Mouse (Mus musculus): Measurements from ENCODE around the gene Twnk. TPM values are rescaled to one million over a fixed set of nuclear protein-coding genes. Genes with fewer than 3 reads are reported as not detected.

Twnk gene
- polyA plus RNA-seq, 1 experiment from 2014 or later = 7.9 TPM

DNA sequence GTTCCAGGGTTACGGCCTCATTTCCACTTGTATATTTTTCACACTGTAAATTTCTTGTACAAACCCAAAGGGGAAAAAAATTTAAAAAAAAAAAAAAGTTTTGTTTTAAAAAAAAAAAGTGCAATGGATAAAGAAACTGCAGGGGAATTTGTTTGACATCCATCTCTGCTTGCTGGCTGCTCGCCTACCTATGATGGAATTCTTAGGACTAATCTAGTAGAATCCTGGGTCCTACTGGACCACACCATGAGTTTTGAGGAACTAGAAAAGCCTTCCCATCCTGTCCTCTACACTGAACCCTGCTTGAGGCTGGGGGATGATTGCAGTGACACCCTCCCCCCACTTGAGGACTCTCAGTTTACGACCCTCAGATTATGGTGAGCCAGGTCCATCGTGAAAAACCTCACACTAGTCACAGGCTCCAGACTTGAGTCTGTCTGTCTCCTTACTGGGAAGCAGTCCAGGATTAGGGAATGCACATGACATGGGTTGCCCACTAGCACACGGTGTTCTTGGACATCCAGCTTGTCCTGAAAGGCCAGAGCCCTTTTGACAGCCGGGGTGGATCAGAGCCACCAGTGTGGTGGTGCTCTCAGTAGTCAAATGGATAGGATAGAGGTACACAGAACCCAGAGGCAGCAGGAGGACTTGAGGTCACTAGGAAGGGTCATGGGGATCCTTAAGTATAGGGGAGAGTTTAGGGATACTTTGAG is 21.7 kb downstream of the Twnk start:
- ATAC-seq (ENCODE audit: low FRiP score, low TSS enrichment) = no peak
- H3K9ac ChIP-seq (ENCODE audit: low read length) = no peak overlapping the region

DNA sequence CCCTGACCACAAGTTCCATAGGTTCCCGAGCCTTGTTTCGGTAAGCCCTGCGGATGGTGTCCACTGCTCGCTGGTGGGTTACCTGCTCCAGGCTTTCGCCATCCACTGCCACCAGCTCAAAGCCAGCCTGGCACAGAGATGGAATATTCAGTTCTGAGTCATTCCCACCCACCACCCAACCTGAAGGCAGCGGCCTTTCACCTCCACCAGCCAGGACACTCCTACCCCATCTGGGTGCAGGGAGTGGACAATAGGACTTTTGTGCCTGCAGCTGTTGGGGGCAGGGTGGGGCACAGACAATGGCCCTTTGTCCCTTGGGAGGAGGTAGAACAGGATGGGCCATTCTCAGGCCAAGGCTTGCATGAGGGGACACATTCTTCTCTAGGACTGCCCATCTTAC is 22.4 kb downstream of the Twnk start:
- H3K9me3 ChIP-seq (ENCODE audit: control insufficient read depth, low read length) = no peaks in the 10 kb centered on the region
- TF ChIP-seq EP300 (optimal IDR thresholded peaks at IDR 0.05) = no peak
- no peak for TF ChIP-seq CTCF (IDR thresholded peaks at IDR 0.05; ENCODE audit: low read depth)
- H3K4me1 ChIP-seq (replicated peaks; ENCODE audit: control insufficient read depth, insufficient read depth) = peaks cover 10% of the 10 kb centered on the region
- H3K27ac ChIP-seq (replicated peaks) = peak overlapping the region; percentile 13; the same call in 1 of the 2 replicates
- 87% methylated on average over 6 of the region's 6 CpGs for WGBS
- no peak overlapping the region for H3K4me3 ChIP-seq (ENCODE audit: low read depth, low read length)
- no peaks in the 10 kb centered on the region for H3K27me3 ChIP-seq (ENCODE audit: control insufficient read depth, insufficient read depth, low read length)
- H3K4me2 ChIP-seq (replicated peaks; ENCODE audit: low read depth) = no peak overlapping the region
- peak; percentile 55 for DNase-seq (ENCODE audit: low spot score)
- no peak overlapping the region for H3K9ac ChIP-seq (ENCODE audit: low read length)
- peaks cover 28% of the 10 kb centered on the region for H3K36me3 ChIP-seq (ENCODE audit: control insufficient read depth, insufficient read depth, low read length)
- ATAC-seq (ENCODE audit: low FRiP score, low TSS enrichment) = no peak

More for the DNA sequence above, 21.7 kb downstream of the Twnk start:
- H3K4me2 ChIP-seq (replicated peaks; ENCODE audit: low read depth) = no peak overlapping the region
- H3K4me1 ChIP-seq (replicated peaks; ENCODE audit: control insufficient read depth, insufficient read depth) = peaks cover 10% of the 10 kb centered on the region
- WGBS = 58% methylated on average over 6 of the region's 6 CpGs
- H3K27ac ChIP-seq (replicated peaks) = peak overlapping the region; percentile 13; the same call in 1 of the 2 replicates
- H3K9me3 ChIP-seq (ENCODE audit: control insufficient read depth, low read length) = no peaks in the 10 kb centered on the region
- TF ChIP-seq EP300 (optimal IDR thresholded peaks at IDR 0.05) (no peak), CTCF (IDR thresholded peaks at IDR 0.05; ENCODE audit: low read depth) (no peak)
- H3K27me3 ChIP-seq (ENCODE audit: control insufficient read depth, insufficient read depth, low read length) = no peaks in the 10 kb centered on the region
- H3K4me3 ChIP-seq (ENCODE audit: low read depth, low read length) = no peak overlapping the region
- peaks cover 28% of the 10 kb centered on the region for H3K36me3 ChIP-seq (ENCODE audit: control insufficient read depth, insufficient read depth, low read length)
- DNase-seq (ENCODE audit: low spot score) = no peak

DNA sequence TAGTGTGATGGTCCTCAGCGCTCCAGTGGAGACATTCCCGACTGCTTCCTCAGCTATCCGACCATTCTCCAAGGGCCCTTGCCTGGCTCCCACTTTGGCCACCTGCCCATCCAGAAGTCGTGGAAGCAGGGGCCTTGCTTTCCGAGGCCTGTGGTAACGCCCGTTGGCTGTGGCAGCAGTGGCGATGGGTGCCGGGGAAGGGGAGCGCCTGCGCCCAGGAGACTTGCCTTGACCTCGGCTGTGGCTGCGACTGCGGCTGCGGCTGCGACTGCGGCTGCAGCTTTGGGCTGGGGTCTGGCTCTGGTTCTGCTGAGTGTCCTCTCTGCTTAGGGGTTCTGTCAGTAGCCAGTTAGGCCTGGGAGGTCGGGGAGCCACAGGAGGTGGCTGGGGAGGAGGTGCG is 23.3 kb downstream of the Twnk start:
- no peak for DNase-seq (ENCODE audit: low spot score)
- Histone ChIP-seq H3K4me2 (replicated peaks; ENCODE audit: low read depth) (no peak overlapping the region), H3K9ac (ENCODE audit: low read length) (no peak overlapping the region), H3K9me3 (ENCODE audit: control insufficient read depth, low read length) (no peaks in the 10 kb centered on the region), H3K4me3 (ENCODE audit: low read depth, low read length) (no peak overlapping the region), H3K4me1 (replicated peaks; ENCODE audit: control insufficient read depth, insufficient read depth) (peaks cover 10% of the 10 kb centered on the region), H3K27me3 (ENCODE audit: control insufficient read depth, insufficient read depth, low read length) (no peaks in the 10 kb centered on the region), H3K36me3 (ENCODE audit: control insufficient read depth, insufficient read depth, low read length) (peaks cover 24% of the 10 kb centered on the region), H3K27ac (replicated peaks) (no peak overlapping the region)
- whole genome bisulfite sequencing = 58% methylated on average over 19 of the region's 19 CpGs
- ATAC-seq (ENCODE audit: low FRiP score, low TSS enrichment) = no peak
- no peak for TF ChIP-seq EP300 (optimal IDR thresholded peaks at IDR 0.05)
- no peak for TF ChIP-seq CTCF (IDR thresholded peaks at IDR 0.05; ENCODE audit: low read depth)

DNA sequence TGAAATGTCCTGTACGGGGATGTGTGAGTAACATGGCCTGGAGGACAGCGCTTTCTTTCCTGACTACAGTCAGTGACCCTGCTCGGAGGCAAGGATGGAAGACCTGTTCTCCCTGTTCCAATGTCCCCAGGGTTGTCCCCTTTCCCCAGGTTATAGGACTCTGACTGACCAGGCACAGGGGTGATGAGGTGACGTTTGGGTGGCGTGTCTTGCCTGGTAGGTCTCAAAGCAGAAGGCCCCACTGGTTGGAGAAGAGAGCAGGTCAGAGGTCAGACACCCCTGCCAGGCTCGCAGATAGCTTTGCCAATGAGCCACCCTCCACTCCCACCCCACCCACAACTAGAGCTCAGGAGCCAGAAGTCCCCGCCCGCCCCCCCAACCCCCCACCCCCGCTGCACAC is 24.1 kb downstream of the Twnk start:
- no peaks in the 10 kb centered on the region for H3K9me3 ChIP-seq (ENCODE audit: control insufficient read depth, low read length)
- no peak overlapping the region for H3K4me3 ChIP-seq (ENCODE audit: low read depth, low read length)
- no peaks in the 10 kb centered on the region for H3K27me3 ChIP-seq (ENCODE audit: control insufficient read depth, insufficient read depth, low read length)
- 54% methylated on average over 9 of the region's 9 CpGs for WGBS
- H3K4me1 ChIP-seq (replicated peaks; ENCODE audit: control insufficient read depth, insufficient read depth) = peaks cover 10% of the 10 kb centered on the region
- no peak for DNase-seq (ENCODE audit: low spot score)
- no peak overlapping the region for H3K4me2 ChIP-seq (replicated peaks; ENCODE audit: low read depth)
- TF ChIP-seq CTCF (IDR thresholded peaks at IDR 0.05; ENCODE audit: low read depth) (no peak), EP300 (optimal IDR thresholded peaks at IDR 0.05) (no peak)
- H3K9ac ChIP-seq (ENCODE audit: low read length) = no peak overlapping the region
- ATAC-seq (ENCODE audit: low FRiP score, low TSS enrichment) = no peak
- peaks cover 19% of the 10 kb centered on the region for H3K36me3 ChIP-seq (ENCODE audit: control insufficient read depth, insufficient read depth, low read length)
- H3K27ac ChIP-seq (replicated peaks) = no peak overlapping the region

DNA sequence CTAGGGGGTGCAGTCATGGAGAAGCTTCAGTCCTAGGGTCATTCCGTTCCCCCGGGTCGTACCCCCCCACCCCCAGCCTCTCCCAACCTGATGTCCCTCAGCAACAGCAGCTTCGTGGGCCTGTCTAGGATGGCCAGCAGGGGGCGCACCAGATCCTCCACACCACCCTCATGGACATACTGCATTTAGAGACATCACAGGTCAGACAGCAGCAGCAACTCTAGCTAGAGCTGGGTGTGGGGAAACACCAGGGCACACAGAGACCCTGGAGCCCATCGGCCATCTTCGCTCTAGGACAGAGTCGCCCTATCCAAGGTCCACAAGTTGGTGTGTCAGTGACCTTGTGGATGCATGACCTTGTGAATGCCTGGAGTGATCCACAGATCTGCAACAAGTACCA is 24.6 kb downstream of the Twnk start:
- peak; percentile 10 for ATAC-seq (ENCODE audit: low FRiP score, low TSS enrichment)
- no peak overlapping the region for H3K4me2 ChIP-seq (replicated peaks; ENCODE audit: low read depth)
- peak; percentile 82 for DNase-seq (ENCODE audit: low spot score)

More for the DNA sequence above, 24.6 kb downstream of the Twnk start:
- TF ChIP-seq CTCF (IDR thresholded peaks at IDR 0.05; ENCODE audit: low read depth) (peak; percentile 84), EP300 (optimal IDR thresholded peaks at IDR 0.05) (no peak)
- 0 out of 2 replicates have a peak overlapping the region, but pooled peaks have one; percentile 35 for H3K27ac ChIP-seq (replicated peaks)
- peaks cover 10% of the 10 kb centered on the region for H3K4me1 ChIP-seq (replicated peaks; ENCODE audit: control insufficient read depth, insufficient read depth)
- no peaks in the 10 kb centered on the region for H3K27me3 ChIP-seq (ENCODE audit: control insufficient read depth, insufficient read depth, low read length)
- 36% methylated on average over 8 of the region's 8 CpGs for WGBS
- H3K9ac ChIP-seq (ENCODE audit: low read length) = no peak overlapping the region
- H3K36me3 ChIP-seq (ENCODE audit: control insufficient read depth, insufficient read depth, low read length) = peaks cover 16% of the 10 kb centered on the region
- H3K4me3 ChIP-seq (ENCODE audit: low read depth, low read length) = no peak overlapping the region
- H3K9me3 ChIP-seq (ENCODE audit: control insufficient read depth, low read length) = no peaks in the 10 kb centered on the region
